Mouse (Mus musculus): ENCODE measurements around the gene Serpinb9e.
"Not testable (repeated sequence)": the region's sequence is repeated elsewhere in the genome, so short reads cannot be mapped to it uniquely, and the experiment has no call there.

Serpinb9e gene

DNA sequence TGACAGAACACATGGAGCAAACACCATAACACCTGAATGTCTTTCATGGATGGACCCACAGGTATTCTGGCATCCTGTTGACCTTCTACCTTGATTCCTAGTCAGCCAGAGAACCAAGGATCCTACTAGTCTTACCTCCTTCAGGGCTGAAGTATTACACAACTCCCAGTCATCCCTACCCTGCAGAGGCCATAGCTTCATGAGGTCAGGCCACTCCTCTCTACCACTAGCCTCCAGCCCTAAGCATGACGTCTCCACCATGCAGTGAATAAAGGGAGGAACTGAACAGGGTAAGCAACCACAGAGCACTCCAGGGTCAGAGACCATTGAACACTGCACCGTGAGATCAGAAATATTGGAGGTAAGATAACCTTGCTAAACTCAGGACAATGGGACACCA is at the start of gene Serpinb9e:
Serpinb9e (plus strand) TSS at position 301 of the 400 bp plus-strand sequence.
- not testable (repeated sequence) for DNase-seq (ENCODE audit: low spot score in 2 of 2)

DNA sequence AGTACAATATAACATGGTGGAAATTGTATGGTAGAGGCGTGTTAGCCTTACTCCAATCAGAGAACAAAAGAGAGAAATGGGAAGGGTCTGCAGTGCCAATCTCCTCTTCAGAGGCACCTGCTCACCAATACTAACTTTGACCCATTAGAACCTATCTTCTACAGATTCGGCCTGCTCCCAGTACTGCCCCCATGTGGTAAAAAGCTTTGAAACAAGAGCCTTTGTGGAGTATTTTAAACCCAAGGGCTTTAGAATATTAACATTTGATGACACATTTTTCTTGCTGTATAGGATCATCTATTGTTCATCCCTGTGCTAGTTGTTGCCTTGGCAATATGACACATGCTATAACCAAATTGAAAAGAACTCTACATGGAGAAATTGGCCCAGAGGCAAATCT is 49.7 kb upstream of the Serpinb9e start:
- no peak for DNase-seq (ENCODE audit: low spot score in 2 of 2)

DNA sequence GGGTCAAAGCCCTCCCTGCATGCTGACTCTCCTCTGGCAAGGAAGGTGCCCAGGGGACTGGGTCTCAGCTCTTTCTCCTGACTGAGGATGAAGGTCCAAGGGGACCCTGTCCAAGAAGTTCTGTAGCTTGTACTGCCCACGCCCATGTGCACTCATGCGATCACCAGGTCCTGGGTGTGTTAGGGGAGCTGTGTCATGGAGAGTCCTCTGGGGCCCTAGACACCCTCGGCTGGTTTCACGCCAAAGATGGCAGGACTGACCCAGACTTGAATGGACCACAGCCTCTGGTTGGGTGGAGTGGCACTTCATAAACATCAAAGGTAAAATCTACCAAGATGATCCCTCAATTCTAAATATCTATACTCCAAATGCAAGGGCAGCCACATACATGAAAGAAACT is 59.2 kb downstream of the Serpinb9e start:
- DNase-seq (ENCODE audit: low spot score in 2 of 2), result not testable (repeated sequence)

All from spleen, postnatal 36 days (tissue).